Mouse (Mus musculus) embryonic fibroblast, embryonic 13.5 days (primary cell): ENCODE data around the gene Pde4d.

ENCODE experiments used
- CTCF ChIP-seq: IDR thresholded peaks from 2 replicates; pipeline ENCODE4 v1.5.1; 2011; ENCODE audit warnings: mild to moderate bottlenecking, control low read depth, low read length, moderate library complexity, borderline replicate concordance; ENCODE audit not compliant: insufficient read depth
- POLR2A ChIP-seq: IDR thresholded peaks from 2 replicates; pipeline ENCODE4 v1.6.1; 2011; ENCODE audit warnings: low read depth, mild to moderate bottlenecking, control low read depth, low read length, moderate library complexity

DNA sequence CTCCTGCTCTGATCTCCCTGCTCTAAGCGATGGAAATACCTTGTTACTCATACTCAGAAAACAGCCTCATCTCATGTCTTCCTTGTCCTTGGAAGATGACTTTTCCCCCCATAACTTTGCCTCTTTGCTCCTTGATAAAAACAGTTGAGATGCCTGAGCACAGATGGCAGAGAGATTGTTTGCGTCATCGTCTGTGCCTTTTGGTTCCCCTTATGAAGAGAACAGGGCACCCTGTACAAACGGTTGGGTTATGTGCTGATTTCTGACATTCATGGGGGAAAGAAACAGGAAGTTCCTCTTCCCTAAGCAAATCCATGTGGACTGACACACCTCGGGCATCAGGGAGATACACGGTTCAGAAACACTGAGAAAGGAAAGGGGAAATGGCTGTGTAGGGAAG is 1191.8 kb downstream of the Pde4d start:
- TF ChIP-seq CTCF = no peak
- TF ChIP-seq POLR2A = no peak
